Mouse (Mus musculus): Measurements from ENCODE around the gene Lgi4.

GRCm38 (mm10) chr7:31076492-31076891 is 17.4 kb downstream of the Lgi4 start, which contains the start of gene Fxyd3:
- TF ChIP-seq ZMIZ1 (IDR thresholded peaks at IDR 0.05; ENCODE audit: low read depth, low read length): no peak
- TF ChIP-seq CHD2 (IDR thresholded peaks at IDR 0.05; ENCODE audit: low read length): no peak
- no peak for TF ChIP-seq POLR2A (IDR thresholded peaks at IDR 0.05; ENCODE audit: low read depth, low read length)
- no peak for TF ChIP-seq GABPA (IDR thresholded peaks at IDR 0.05; ENCODE audit: insufficient replicate concordance, low read depth, low read length)
- no peak for TF ChIP-seq CTCF (conservative IDR thresholded peaks at IDR 0.05 in 1 of 2, IDR thresholded peaks at IDR 0.05 in 1 of 2; ENCODE audit: low read depth in 2 of 2, low read length in 2 of 2)
- TF ChIP-seq MAX (IDR thresholded peaks at IDR 0.05; ENCODE audit: low read length): no peak
- no peak for TF ChIP-seq NRF1 (IDR thresholded peaks at IDR 0.05; ENCODE audit: low read depth, low read length)

Data from CH12.LX (cell line).